Mouse (Mus musculus) neural tube, embryonic 13.5 days (tissue): ENCODE measurements around the gene Magohb. TPM values are rescaled to one million over a fixed set of nuclear protein-coding genes. Genes with fewer than 3 reads are reported as not detected.

Experiments
- polyA plus RNA-seq: library from polyadenylated mRNA; unstranded; fragments of >200 nt; fragmentation: Nextera tagmentation; extraction: Ambion mirVana; gene quantifications from 2 replicates; pipeline ENCODE4 v1.2.1, GENCODE M21; 2015

The Magohb gene
- polyA plus RNA-seq, 1 experiment from 2014 or later, result 46.0 TPM

Other genes with a start within 250 kb of the Magohb start
- 0.11 TPM in 1 of 2 replicates, not detected in the other for gene Klra2, start 45.9 kb downstream of the Magohb start, polyA plus RNA-seq
- gene Styk1, start 60.4 kb upstream of the Magohb start, polyA plus RNA-seq, result 1.4 and 1.9 TPM in 2 replicates
- gene Ybx3, start 95.2 kb upstream of the Magohb start, polyA plus RNA-seq, result 19.8 and 24.5 TPM in 2 replicates
- not detected in 2 replicates for gene 5430401F13Rik, start 193.2 kb upstream of the Magohb start, polyA plus RNA-seq
- not detected in 2 replicates for gene Gm6619, start 193.2 kb upstream of the Magohb start, polyA plus RNA-seq